Mouse (Mus musculus) ES-Bruce4 (cell line): Measurements from ENCODE around the gene Gjb6.

Experiments
- CTCF ChIP-seq: IDR thresholded peaks from one replicate; pipeline ENCODE4 v1.8.1; 2011; ENCODE audit warnings: low read depth, low read length
- POLR2A ChIP-seq: IDR thresholded peaks from one replicate; pipeline ENCODE4 v1.8.1; 2011; ENCODE audit warnings: low read length; ENCODE audit not compliant: insufficient read depth

DNA sequence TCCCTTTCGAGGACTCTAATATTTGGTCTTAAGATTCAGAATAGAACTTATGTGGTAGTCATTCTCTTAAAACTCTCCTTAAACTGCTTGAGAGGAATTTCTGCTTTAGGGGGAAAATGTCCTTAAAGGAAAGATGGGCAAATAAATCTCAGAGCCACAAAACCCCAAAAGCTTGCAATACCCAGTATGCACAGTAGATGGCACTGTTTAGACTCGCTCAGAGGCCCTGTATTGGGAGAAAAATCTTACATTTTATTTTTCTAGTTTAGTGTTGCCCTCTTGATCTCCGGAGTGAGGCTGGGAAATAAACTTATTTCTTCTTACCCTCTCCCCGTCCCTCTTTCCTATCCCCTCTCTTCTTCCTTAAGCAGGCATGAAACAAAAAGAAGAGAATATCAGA lies 24.2 kb downstream of the Gjb6 start:
- TF ChIP-seq POLR2A = no peak
- TF ChIP-seq CTCF = peak; percentile 22
